Mouse (Mus musculus) MEL (cell line): ENCODE data around the gene Cemip2.

Experiments used
- CTCF ChIP-seq, 3 experiments: IDR thresholded peaks in 2 of 3; conservative IDR thresholded peaks in 1 of 3; 2 replicates each; pipeline ENCODE4 v1.5.1; 2011 to 2012; ENCODE audit warnings: low read length in 3 of 3, low read depth in 2 of 3, mild to moderate bottlenecking in 2 of 3, improper control_type of control experiment in 1 of 3, inconsistent platforms in 1 of 3, mixed read lengths in 1 of 3, moderate library complexity in 1 of 3; ENCODE audit not compliant: control insufficient read depth in 1 of 3, insufficient read depth in 1 of 3, poor library complexity in 1 of 3, severe bottlenecking in 1 of 3
- ELF1 ChIP-seq: IDR thresholded peaks from 2 replicates; pipeline ENCODE4 v1.6.1; 2014; ENCODE audit warnings: low read depth, mild to moderate bottlenecking, inconsistent platforms, low read length, improper control_type of control experiment, moderate library complexity
- GABPA ChIP-seq: IDR thresholded peaks from 2 replicates; pipeline ENCODE4 v1.6.1; 2012; ENCODE audit warnings: low read depth, mild to moderate bottlenecking, inconsistent platforms, low read length, improper control_type of control experiment, moderate library complexity
- HCFC1 ChIP-seq: IDR thresholded peaks from 2 replicates; pipeline ENCODE4 v1.6.1; 2012; ENCODE audit warnings: low read depth, mild to moderate bottlenecking, inconsistent platforms, low read length, improper control_type of control experiment, moderate library complexity
- MAFK ChIP-seq: IDR thresholded peaks from 2 replicates; pipeline ENCODE4 v1.6.1; 2011; ENCODE audit warnings: low read depth, mild to moderate bottlenecking, low read length, improper control_type of control experiment, borderline replicate concordance
- MYB ChIP-seq: IDR thresholded peaks from 2 replicates; pipeline ENCODE4 v1.6.1; 2011; ENCODE audit warnings: mild to moderate bottlenecking, low read depth, low read length, improper control_type of control experiment
- POLR2A ChIP-seq, 2 experiments: IDR thresholded peaks; 2 replicates each; pipeline ENCODE4 v1.6.1; 2011 to 2012; ENCODE audit warnings: low read length in 2 of 2, mild to moderate bottlenecking in 2 of 2, control low read depth in 1 of 2, improper control_type of control experiment in 1 of 2, low read depth in 1 of 2, moderate library complexity in 1 of 2; ENCODE audit not compliant: control insufficient read depth in 1 of 2, insufficient read depth in 1 of 2, poor library complexity in 1 of 2
- RAD21 ChIP-seq: IDR thresholded peaks from 2 replicates; pipeline ENCODE4 v1.6.1; 2011; ENCODE audit warnings: mild to moderate bottlenecking, low read depth, low read length, improper control_type of control experiment
- TCF12 ChIP-seq: IDR thresholded peaks from 2 replicates; pipeline ENCODE4 v1.6.1; 2014; ENCODE audit warnings: low read depth, mild to moderate bottlenecking, inconsistent platforms, low read length, improper control_type of control experiment, moderate library complexity
- USF1 ChIP-seq: IDR thresholded peaks from 2 replicates; pipeline ENCODE4 v1.6.1; 2014; ENCODE audit warnings: low read depth, mild to moderate bottlenecking, inconsistent platforms, low read length, improper control_type of control experiment, moderate library complexity
- USF2 ChIP-seq, 2 experiments: IDR thresholded peaks; 2 replicates each; pipeline ENCODE4 v1.6.1; 2011 to 2012; ENCODE audit warnings: improper control_type of control experiment in 2 of 2, low read length in 2 of 2, borderline replicate concordance in 1 of 2, inconsistent platforms in 1 of 2, low read depth in 1 of 2, mild to moderate bottlenecking in 1 of 2; ENCODE audit not compliant: insufficient read depth in 1 of 2

GRCm38 (mm10) chr19:21773621-21774020 is 4.5 kb upstream of the Cemip2 start:
- no peak for TF ChIP-seq POLR2A (IDR thresholded peaks at IDR 0.05; ENCODE audit: control insufficient read depth in 1 of 2, insufficient read depth in 1 of 2, low read depth in 1 of 2, low read length in 2 of 2, poor library complexity in 1 of 2)
- no peak for TF ChIP-seq ELF1
- no peak for TF ChIP-seq CTCF (IDR thresholded peaks at IDR 0.05 in 2 of 3, conservative IDR thresholded peaks at IDR 0.05 in 1 of 3; ENCODE audit: control insufficient read depth in 1 of 3, insufficient read depth in 1 of 3, low read depth in 2 of 3, low read length in 3 of 3, poor library complexity in 1 of 3, severe bottlenecking in 1 of 3)
- no peak for TF ChIP-seq GABPA
- no peak for TF ChIP-seq MAFK
- TF ChIP-seq RAD21 = no peak
- no peak for TF ChIP-seq TCF12
- no peak for TF ChIP-seq USF1
- TF ChIP-seq MYB = no peak
- TF ChIP-seq HCFC1 = no peak
- TF ChIP-seq USF2 (IDR thresholded peaks at IDR 0.05; ENCODE audit: borderline replicate concordance in 1 of 2, insufficient read depth in 1 of 2, low read depth in 1 of 2, low read length in 2 of 2) = no peak
